Mouse (Mus musculus): Measurements from ENCODE around the gene Zranb1.

- TF ChIP-seq ZNF384 (IDR thresholded peaks at IDR 0.05; ENCODE audit: low read depth, low read length) (no peak), CHD2 (IDR thresholded peaks at IDR 0.05; ENCODE audit: low read depth, low read length) (no peak), HCFC1 (IDR thresholded peaks at IDR 0.05; ENCODE audit: borderline replicate concordance, insufficient read depth, low read length) (no peak)
These were observed 19.0 kb downstream of the Zranb1 start for GRCm38 (mm10) chr7:132949968-132950367.

All from ES-E14 (cell line).